Mouse (Mus musculus) neural tube, embryonic 15.5 days (tissue): Measurements from ENCODE around the gene Ralgapb. TPM values are rescaled to one million over a fixed set of nuclear protein-coding genes. Genes with fewer than 3 reads are reported as not detected.
A peak's percentile ranks its signal among the peaks of the same experiment; 100 is the strongest.

Experiments used
- ATAC-seq: fragments of 200-750 bp; cut with Nextera tagmentation; 2 replicates; pipeline ENCODE4 v1.8.0; 2017; ENCODE audit warnings: mild to moderate bottlenecking, moderate TSS enrichment, moderate library complexity; ENCODE audit not compliant: low FRiP score
- H3K27ac ChIP-seq: fragments of 300-500 bp; sonication (generic); replicated peaks from 2 replicates; pipeline ENCODE4 v1.5.1; 2015; ENCODE audit warnings: mild to moderate bottlenecking, inconsistent platforms
- H3K27me3 ChIP-seq: fragments of 300-500 bp; sonication (generic); replicated peaks from 2 replicates; pipeline ENCODE4 v1.6.1; 2015; ENCODE audit warnings: inconsistent platforms
- H3K36me3 ChIP-seq: fragments of 300-500 bp; sonication (generic); 2 replicates; pipeline ENCODE4 v1.6.1; 2015; ENCODE audit warnings: inconsistent platforms
- H3K4me1 ChIP-seq: fragments of 300-500 bp; sonication (generic); 2 replicates; pipeline ENCODE4 v1.6.1; 2015; ENCODE audit warnings: inconsistent platforms
- H3K4me2 ChIP-seq: fragments of 300-500 bp; sonication (generic); 2 replicates; pipeline ENCODE4 v1.6.1; 2015; ENCODE audit warnings: inconsistent platforms, mild to moderate bottlenecking, moderate library complexity
- H3K4me3 ChIP-seq: fragments of 300-500 bp; sonication (generic); replicated peaks from 2 replicates; pipeline ENCODE4 v1.5.1; 2015; ENCODE audit warnings: mild to moderate bottlenecking, inconsistent platforms
- H3K9ac ChIP-seq: fragments of 300-500 bp; sonication (generic); replicated peaks from 2 replicates; pipeline ENCODE4 v1.6.1; 2015; ENCODE audit warnings: mild to moderate bottlenecking, inconsistent platforms
- H3K9me3 ChIP-seq: fragments of 300-500 bp; sonication (generic); replicated peaks from 2 replicates; pipeline ENCODE4 v1.6.1; 2016; ENCODE audit warnings: inconsistent platforms
- WGBS: fragments of 180-500 bp; shearing (Covaris S2); methylation state at CpG from one replicate; pipeline ENCODE4 v1.1.7; 2015; ENCODE audit warnings: mixed read lengths; 5-methylcytosine and 5-hydroxymethylcytosine counted together
- polyA plus RNA-seq: library from polyadenylated mRNA; unstranded; fragments of >200 nt; fragmentation: Nextera tagmentation; extraction: Ambion mirVana; gene quantifications from 2 replicates; pipeline ENCODE4 v1.2.1, GENCODE M21; 2015

Ralgapb gene
- polyA plus RNA-seq, 1 experiment from 2014 or later: 24.5 TPM

DNA sequence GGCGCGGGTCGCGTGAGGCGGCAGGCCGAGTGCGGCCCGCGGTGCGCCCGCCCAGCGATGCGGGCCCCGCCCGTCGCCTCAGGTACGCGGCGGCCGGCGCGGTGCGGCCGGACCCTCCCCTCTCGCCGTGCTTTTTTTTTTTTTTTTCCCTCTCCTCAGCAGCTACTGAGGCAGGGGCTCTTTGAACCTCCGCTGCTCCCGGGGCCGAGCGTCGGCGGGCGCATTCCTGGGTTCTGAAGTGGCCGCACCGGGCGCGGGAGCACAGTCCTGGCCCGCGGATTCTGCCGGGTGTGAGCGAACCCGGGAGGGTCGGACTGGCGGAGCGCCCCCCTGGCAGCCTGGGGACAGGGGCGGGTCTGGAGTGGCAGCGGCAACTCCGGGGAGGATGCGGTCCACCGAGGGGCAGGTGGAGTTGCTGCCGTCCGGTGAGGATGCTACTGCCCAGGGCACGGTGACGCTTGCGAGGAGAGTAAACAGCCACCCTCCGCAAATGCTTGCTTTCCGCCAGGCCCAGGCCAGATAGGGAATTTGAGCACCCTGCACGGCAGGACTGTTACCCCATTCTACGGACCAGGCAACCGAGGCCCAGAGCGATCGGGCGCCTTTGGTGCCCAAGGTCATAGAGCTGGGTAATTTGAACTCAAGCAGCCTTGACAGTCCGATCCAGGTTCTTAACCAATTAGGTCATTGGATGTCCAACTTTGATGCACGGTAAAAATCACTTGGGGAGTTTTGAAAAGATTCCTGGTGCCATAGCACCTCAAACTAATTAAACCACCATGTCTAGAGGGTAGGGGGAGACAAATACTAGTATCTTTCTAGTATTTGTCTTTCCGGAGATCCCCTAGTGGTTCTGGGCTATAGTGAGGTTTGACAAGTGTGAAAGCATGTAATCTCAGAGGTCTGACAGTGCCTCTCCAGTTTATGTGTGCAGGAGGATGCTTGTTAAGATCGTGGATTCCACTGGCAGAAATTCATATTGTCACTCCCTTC, 670 bp downstream of the Ralgapb start:
- Histone ChIP-seq H3K4me3 (peak overlapping the region; percentile 92), H3K36me3 (no peaks in the 10 kb centered on the region), H3K27me3 (no peaks in the 10 kb centered on the region), H3K4me2 (peak overlapping the region; percentile 91), H3K4me1 (peaks cover 28% of the 10 kb centered on the region), H3K9me3 (no peaks in the 10 kb centered on the region), H3K27ac (peak overlapping the region; percentile 91), H3K9ac (peak overlapping the region; percentile 91)
- WGBS: 2% methylated on average over 43 of the region's 67 CpGs
- peak; percentile 43 for ATAC-seq

DNA sequence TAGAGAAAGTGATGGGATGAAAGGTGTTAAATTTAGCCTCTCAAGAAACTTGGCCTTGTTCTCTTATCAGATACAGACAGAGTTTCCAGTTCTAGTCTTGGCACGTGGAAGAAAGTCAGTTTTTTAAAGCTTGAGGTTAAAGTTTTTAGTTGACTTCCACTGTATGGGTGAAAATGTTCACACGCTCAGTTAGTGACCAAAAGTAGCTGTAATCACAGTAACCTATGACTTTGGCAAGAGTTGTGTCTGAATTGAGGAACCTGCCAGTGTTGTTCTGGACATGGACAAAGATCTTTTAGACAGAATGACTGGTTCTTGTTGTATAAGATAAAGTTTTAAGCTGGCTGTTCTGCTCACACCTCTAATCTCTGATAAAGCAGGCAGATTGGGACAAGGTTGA, 3.6 kb downstream of the Ralgapb start:
- peaks cover 28% of the 10 kb centered on the region for H3K4me1 ChIP-seq
- no peak overlapping the region for H3K4me2 ChIP-seq
- no peaks in the 10 kb centered on the region for H3K36me3 ChIP-seq
- ATAC-seq: no peak
- H3K27ac ChIP-seq: no peak overlapping the region
- H3K4me3 ChIP-seq: no peak overlapping the region
- H3K27me3 ChIP-seq: no peaks in the 10 kb centered on the region
- WGBS: 85% methylated on average over 2 of the region's 2 CpGs
- no peaks in the 10 kb centered on the region for H3K9me3 ChIP-seq
- H3K9ac ChIP-seq: no peak overlapping the region

- Histone ChIP-seq H3K4me2 (no peak overlapping the region), H3K27me3 (no peaks in the 10 kb centered on the region), H3K36me3 (no peaks in the 10 kb centered on the region), H3K9me3 (no peaks in the 10 kb centered on the region), H3K4me1 (peaks cover 16% of the 10 kb centered on the region), H3K27ac (no peak overlapping the region), H3K4me3 (no peak overlapping the region), H3K9ac (no peak overlapping the region)
- no peak for ATAC-seq
- 84% methylated on average over 1 of the region's 1 CpGs for WGBS
Measured at GRCm38 (mm10) chr2:158415826-158416225, 6.2 kb downstream of the Ralgapb start.

- H3K4me2 ChIP-seq: no peak overlapping the region
- peaks cover 11% of the 10 kb centered on the region for H3K36me3 ChIP-seq
- 85% methylated on average over 1 of the region's 1 CpGs for WGBS
- H3K27me3 ChIP-seq: no peaks in the 10 kb centered on the region
- no peak overlapping the region for H3K9ac ChIP-seq
- no peak for ATAC-seq
- H3K27ac ChIP-seq: no peak overlapping the region
- no peak overlapping the region for H3K4me3 ChIP-seq
- no peaks in the 10 kb centered on the region for H3K9me3 ChIP-seq
- no peaks in the 10 kb centered on the region for H3K4me1 ChIP-seq
Measured at GRCm38 (mm10) chr2:158418663-158419062, 9.0 kb downstream of the Ralgapb start.

- peaks cover 55% of the 10 kb centered on the region for H3K36me3 ChIP-seq
- WGBS: 93% methylated on average over 1 of the region's 1 CpGs
Measured at GRCm38 (mm10) chr2:158445814-158446213, 36.2 kb downstream of the Ralgapb start.

DNA sequence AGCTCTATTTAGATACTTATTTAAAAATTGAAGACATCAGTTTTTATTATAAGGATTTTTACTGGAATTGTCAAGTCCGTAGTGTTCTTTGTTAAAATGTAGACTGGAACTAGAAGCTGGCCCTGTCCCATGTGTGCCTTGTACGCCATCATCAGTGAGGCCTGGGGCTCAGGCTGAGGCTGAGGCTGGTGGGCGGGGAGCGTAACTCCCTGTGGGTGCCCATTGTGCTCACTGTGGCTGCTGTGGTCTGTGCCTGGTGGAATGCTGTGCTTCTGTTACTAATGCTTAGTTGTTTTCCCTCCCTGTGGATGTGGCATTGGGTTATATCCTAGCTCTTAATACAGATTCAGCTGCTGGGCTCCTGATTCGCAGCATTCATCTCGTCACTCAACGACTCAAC, 40.2 kb downstream of the Ralgapb start:
- no peak for ATAC-seq
- no peak overlapping the region for H3K9ac ChIP-seq
- H3K36me3 ChIP-seq: peaks cover 55% of the 10 kb centered on the region
- H3K4me2 ChIP-seq: no peak overlapping the region
- H3K9me3 ChIP-seq: no peaks in the 10 kb centered on the region
- no peak overlapping the region for H3K4me3 ChIP-seq
- H3K27me3 ChIP-seq: no peaks in the 10 kb centered on the region
- H3K4me1 ChIP-seq: no peaks in the 10 kb centered on the region
- H3K27ac ChIP-seq: no peak overlapping the region
- WGBS: 86% methylated on average over 7 of the region's 7 CpGs

More at GRCm38 (mm10) chr2:158445814-158446213, 36.2 kb downstream of the Ralgapb start:
- no peak overlapping the region for H3K9ac ChIP-seq
- H3K9me3 ChIP-seq: no peaks in the 10 kb centered on the region
- no peaks in the 10 kb centered on the region for H3K27me3 ChIP-seq
- H3K4me3 ChIP-seq: no peak overlapping the region
- no peak overlapping the region for H3K4me2 ChIP-seq
- no peaks in the 10 kb centered on the region for H3K4me1 ChIP-seq
- H3K27ac ChIP-seq: no peak overlapping the region
- no peak for ATAC-seq

- no peak for ATAC-seq
- WGBS: 90% methylated on average over 4 of the region's 4 CpGs
Measured at GRCm38 (mm10) chr2:158456451-158456850, 46.8 kb downstream of the Ralgapb start.

GRCm38 (mm10) chr2:158457610-158458009, 48.0 kb downstream of the Ralgapb start:
- Histone ChIP-seq H3K4me3 (no peak overlapping the region), H3K9ac (no peak overlapping the region), H3K4me2 (no peak overlapping the region), H3K27me3 (no peaks in the 10 kb centered on the region), H3K27ac (no peak overlapping the region), H3K9me3 (no peaks in the 10 kb centered on the region), H3K36me3 (peaks cover 68% of the 10 kb centered on the region), H3K4me1 (no peaks in the 10 kb centered on the region)
- ATAC-seq: no peak
- 97% methylated on average over 1 of the region's 1 CpGs for whole genome bisulfite sequencing

More at GRCm38 (mm10) chr2:158456451-158456850, 46.8 kb downstream of the Ralgapb start:
- Histone ChIP-seq H3K27me3 (no peaks in the 10 kb centered on the region), H3K27ac (no peak overlapping the region), H3K36me3 (peaks cover 68% of the 10 kb centered on the region), H3K9ac (no peak overlapping the region), H3K9me3 (no peaks in the 10 kb centered on the region), H3K4me3 (no peak overlapping the region), H3K4me2 (no peak overlapping the region), H3K4me1 (no peaks in the 10 kb centered on the region)

DNA sequence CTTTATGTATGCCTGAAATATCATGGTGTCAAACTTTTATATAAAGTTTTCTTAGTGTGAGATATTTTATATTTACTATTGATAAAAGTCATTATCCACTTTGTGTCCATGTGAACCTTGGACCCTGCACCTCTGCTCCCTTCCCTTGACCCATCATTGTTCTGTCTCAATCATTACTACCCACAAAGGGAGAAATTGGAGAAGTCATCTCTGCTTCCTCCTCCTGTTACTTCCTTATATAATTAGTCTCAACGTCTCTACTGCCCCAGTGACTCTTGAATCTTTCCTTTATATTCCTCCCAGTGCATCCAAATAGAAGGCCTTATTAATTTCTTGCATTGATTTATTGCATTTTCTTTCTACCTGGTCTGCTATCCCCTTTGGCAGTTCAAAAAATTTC, 52.8 kb downstream of the Ralgapb start:
- ATAC-seq: no peak
- H3K27ac ChIP-seq: no peak overlapping the region
- no peaks in the 10 kb centered on the region for H3K27me3 ChIP-seq
- no peak overlapping the region for H3K4me2 ChIP-seq
- H3K36me3 ChIP-seq: peaks cover 71% of the 10 kb centered on the region
- H3K4me1 ChIP-seq: no peaks in the 10 kb centered on the region
- no peak overlapping the region for H3K9ac ChIP-seq
- H3K9me3 ChIP-seq: no peaks in the 10 kb centered on the region
- H3K4me3 ChIP-seq: no peak overlapping the region
- WGBS: 79% methylated on average over 1 of the region's 1 CpGs

- no peak overlapping the region for H3K9ac ChIP-seq
- no peak for ATAC-seq
- WGBS: 92% methylated on average over 1 of the region's 1 CpGs
- no peak overlapping the region for H3K27ac ChIP-seq
- peaks cover 54% of the 10 kb centered on the region for H3K36me3 ChIP-seq
- H3K9me3 ChIP-seq: no peaks in the 10 kb centered on the region
- no peak overlapping the region for H3K4me3 ChIP-seq
- no peaks in the 10 kb centered on the region for H3K4me1 ChIP-seq
- no peaks in the 10 kb centered on the region for H3K27me3 ChIP-seq
- no peak overlapping the region for H3K4me2 ChIP-seq
Measured at GRCm38 (mm10) chr2:158474159-158474558, 64.5 kb downstream of the Ralgapb start.

DNA sequence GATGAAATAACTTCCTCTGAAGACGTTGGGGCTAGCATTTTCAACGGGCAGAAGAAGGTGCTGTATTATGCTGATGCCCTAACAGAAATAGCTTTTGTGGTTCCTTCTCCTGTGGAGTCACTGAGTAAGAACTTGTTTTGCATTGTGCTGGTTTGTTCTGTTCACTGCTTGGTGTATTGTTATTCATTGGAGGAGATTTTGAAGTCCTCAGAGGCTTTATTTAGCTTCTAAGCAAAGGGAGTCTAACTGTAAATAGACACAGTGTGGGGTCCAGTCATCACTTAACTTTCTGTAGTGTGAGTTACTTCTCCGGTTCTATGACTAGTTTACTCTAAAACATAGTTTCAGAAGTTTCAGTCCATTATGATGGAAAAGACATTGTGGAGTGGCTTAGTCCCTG, 68.0 kb downstream of the Ralgapb start:
- WGBS: 77% methylated on average over 3 of the region's 3 CpGs
- Histone ChIP-seq H3K4me3 (no peak overlapping the region), H3K36me3 (peaks cover 76% of the 10 kb centered on the region), H3K27ac (no peak overlapping the region), H3K27me3 (no peaks in the 10 kb centered on the region), H3K9ac (no peak overlapping the region), H3K9me3 (no peaks in the 10 kb centered on the region), H3K4me2 (no peak overlapping the region), H3K4me1 (no peaks in the 10 kb centered on the region)
- ATAC-seq: no peak

GRCm38 (mm10) chr2:158498457-158498856, 88.8 kb downstream of the Ralgapb start:
- Histone ChIP-seq H3K9me3 (no peaks in the 10 kb centered on the region), H3K27me3 (no peaks in the 10 kb centered on the region), H3K27ac (no peak overlapping the region), H3K4me3 (no peak overlapping the region), H3K36me3 (peaks cover 49% of the 10 kb centered on the region), H3K9ac (no peak overlapping the region), H3K4me1 (no peaks in the 10 kb centered on the region), H3K4me2 (no peak overlapping the region)
- 81% methylated on average over 5 of the region's 5 CpGs for WGBS
- ATAC-seq: no peak
